Mouse (Mus musculus) mouse embryonic stem cell (cell line): ENCODE data around the gene Msx1.

ENCODE experiments used
- in situ Hi-C, 2 experiments: fragments of 300-500 bp; cut with MboI; formaldehyde crosslinking; loops; 1 replicate in 1 of 2; 3 replicates in 1 of 2; pipeline ENCODE4 v1.14.3; 2019 to 2020; ENCODE audit warnings: low sequenced_read_pairs in 2 of 2, low pct_unique_long_range_greater_than_20kb in 1 of 2, mixed read lengths in 1 of 2; ENCODE audit not compliant: unreplicated experiment in 1 of 2

The Msx1 gene

DNA sequence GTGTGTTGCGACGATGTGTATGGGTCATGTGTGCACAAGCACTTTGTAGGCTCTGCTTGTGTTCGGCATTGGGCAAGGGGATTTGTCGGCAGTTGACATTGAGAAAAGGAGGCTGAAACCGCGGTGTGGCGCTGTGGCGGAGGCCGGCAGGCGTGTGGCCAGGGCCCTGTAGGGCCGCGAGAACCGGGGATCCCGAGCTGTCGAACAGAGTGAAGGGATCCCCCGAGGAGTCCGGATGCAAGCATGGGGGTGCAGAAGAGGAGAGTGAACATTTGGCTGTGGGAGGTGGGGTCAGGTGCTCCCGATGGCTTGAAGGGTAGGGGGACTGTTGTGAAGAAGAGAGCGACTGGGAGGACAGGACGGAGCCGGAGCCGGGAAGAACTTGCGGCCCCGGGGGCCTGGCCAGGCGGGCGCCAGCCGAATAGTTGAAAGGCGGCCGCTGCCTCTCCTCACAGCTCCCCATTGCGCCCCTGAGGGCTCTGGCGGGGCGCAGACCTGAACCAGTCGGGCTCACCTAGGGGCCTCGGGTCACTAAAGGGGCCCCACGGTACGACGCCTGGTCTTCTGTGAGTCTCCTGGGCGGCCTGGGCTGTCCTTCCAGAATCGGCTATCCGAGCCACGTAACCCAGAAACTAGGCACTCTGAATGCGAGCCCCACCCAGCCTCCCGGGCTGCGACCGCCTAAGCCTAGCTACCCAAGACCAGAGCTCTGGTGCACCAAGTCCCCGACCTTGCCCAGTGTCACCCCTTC is 7.3 kb downstream of the Msx1 start:
- in situ Hi-C loops: loop anchor here in 1 of 2 experiments (25.0 kb wide), 1 partner anchor 270 kb away; no protein-coding TSS in a partner anchor

- in situ Hi-C loops: loop anchor here in 1 of 2 experiments (25.0 kb wide), 1 partner anchor 271 kb away; no protein-coding TSS in a partner anchor
Observed at GRCm38 (mm10) chr5:37815909-37816308, 8.5 kb downstream of the Msx1 start.

- in situ Hi-C loops: loop anchor here in 1 of 2 experiments (25.0 kb wide), 1 partner anchor 273 kb away; no protein-coding TSS in a partner anchor
Observed at GRCm38 (mm10) chr5:37814169-37814568, 10.2 kb downstream of the Msx1 start.

GRCm38 (mm10) chr5:37805291-37805690 is 19.1 kb downstream of the Msx1 start:
- in situ Hi-C loops: loop anchor here in 1 of 2 experiments (25.0 kb wide), 1 partner anchor 282 kb away; no protein-coding TSS in a partner anchor

- in situ Hi-C loops: loop anchor here in 1 of 2 experiments (25.0 kb wide), 1 partner anchor 283 kb away; no protein-coding TSS in a partner anchor
Observed at GRCm38 (mm10) chr5:37804512-37805118, 19.8 kb downstream of the Msx1 start.

DNA sequence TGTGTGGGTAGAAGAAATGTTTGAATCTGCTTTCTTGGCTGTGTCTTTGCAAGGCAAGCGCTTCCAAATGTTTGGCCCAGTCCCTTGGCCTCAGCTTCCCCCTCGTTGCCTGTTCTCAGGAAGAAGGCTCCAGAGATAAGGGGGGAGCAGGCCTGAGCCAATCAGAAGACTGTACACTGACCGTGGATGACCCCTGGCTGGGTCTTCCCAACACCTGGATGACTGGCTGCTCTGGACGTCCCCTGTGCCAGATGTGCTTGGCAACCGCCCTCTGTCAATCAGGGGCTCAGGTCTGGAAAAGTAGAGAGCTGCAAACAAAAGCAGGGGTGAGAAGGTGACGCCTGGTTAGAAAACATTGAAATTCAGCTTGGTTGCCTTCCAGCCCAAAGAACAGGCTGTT is 27.1 kb downstream of the Msx1 start:
- in situ Hi-C loops: no loop called here

DNA sequence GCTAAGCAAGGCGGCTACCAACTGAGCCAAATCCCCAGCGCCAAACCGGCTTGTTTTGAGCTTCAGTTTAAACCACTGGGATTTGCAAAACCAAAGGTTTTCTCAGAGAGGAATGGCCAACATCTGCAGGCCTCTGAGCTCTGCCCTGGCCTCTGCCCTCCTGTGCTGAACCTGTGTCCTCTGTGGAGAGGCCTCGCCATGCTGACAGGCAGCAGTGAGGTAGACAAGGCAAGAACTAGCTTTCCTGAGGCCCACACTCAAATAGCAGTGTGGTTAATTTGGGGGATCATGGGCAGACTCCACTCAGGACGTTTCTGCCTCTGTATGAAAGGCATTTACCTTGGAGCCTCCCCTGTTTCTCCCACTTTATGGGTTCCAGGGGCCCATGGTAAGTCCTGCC is 27.6 kb downstream of the Msx1 start:
- in situ Hi-C loops: no loop called here

DNA sequence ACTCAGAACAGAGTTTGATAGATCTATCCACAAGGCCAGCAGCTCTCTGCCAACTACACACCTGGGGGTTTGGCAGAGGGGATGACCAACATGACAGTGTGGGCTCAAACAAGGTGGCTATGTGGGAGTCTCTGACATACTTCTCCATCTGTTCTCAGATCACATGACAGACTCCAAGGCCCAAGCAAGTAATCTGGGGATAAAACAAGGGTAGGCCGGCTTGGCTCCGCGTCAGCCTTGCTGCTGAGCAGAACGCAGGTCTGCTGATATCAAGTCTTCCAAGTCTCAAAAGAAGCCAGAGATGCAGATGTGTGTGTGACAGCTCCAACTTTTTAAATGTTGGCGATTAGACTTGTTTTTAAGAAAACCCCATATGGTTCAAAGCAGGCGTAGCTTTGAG is 28.7 kb downstream of the Msx1 start:
- in situ Hi-C loops: no loop called here

DNA sequence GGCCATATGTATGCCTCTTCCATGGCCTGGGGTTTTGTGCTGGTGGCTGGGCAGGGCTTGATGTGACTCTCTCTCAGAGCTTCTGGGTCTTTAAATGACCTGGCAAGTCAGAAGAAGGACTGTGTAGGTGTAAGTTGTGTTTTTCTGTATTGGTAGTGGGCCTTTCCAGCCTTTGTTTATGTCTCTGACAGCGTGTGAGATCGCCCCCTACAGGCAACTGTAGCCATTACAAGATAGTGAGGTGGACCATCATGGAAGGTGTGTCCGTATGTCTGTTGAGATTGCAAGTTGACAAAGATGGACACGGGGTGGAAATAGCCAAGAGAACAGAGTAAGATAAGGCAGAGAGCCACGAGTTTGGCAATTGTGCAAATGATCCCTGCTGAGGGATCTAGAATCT is 32.2 kb downstream of the Msx1 start:
- in situ Hi-C loops: no loop called here

DNA sequence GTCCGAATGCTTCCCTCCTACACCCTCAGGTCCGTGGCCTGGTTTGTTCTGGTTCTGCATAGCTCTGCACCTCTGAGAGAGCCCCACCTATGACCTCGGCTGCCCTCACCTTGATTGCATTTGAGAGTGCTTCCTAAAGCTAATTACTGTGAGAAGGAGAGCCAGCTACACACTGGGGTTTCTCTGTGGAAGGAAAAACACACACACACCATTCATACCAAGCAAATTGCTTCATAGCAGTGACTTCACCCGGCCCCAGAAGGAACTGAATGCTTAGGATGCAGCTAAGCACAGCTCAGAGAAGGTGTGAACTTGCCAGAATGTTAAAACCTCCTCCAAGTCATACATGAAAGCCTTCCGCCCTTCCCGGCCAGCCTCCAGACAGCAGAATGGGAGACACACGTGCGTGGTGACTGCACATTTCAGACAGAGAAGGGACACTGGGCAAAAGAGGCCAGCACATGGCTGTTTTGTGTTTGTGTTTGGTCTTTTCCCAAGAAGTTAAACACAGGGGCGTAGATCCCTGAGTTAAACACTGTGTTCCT is 39.5 kb downstream of the Msx1 start:
- in situ Hi-C loops: no loop called here

DNA sequence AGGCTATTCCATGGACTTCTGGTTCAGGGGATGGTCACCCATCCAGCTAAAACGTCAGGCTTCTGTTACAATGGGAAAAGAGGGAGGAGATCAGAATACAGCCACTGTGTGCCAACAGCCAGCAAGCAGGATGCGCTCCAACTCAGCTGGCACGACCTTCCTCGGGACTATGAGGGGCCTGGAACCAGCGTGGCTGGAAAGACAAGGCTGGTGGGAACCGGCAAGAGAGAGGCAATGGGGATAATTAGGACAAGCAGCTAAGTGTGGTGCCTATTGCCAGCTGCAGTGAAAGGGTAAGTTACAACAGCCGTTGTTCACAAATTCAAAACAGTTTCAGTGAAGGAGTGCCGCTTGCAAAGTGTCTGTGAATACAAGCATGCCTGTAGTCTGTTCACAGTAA is 41.1 kb downstream of the Msx1 start:
- in situ Hi-C loops: no loop called here

GRCm38 (mm10) chr5:37775681-37776080 is 48.7 kb downstream of the Msx1 start:
- in situ Hi-C loops: no loop called here

DNA sequence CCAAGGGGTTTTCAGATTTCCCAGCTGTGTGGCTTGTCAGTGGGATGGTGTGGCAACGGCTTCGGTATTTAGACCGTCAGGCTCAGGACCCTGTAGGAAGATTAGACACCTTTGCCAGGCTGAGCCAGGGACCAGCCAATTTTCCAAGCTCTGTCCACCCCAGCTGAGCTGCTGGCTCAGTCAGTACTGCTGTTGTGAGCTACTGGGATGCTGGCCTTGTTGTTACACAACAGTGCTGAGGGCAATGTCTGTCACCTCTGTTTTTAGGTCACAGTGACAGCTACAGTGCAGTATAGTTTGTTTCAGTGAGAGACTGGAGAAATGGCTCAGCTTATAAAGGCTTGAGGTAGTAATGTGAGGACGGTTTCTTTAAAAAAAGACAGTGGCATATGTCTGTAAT is 50.4 kb downstream of the Msx1 start:
- in situ Hi-C loops: no loop called here

DNA sequence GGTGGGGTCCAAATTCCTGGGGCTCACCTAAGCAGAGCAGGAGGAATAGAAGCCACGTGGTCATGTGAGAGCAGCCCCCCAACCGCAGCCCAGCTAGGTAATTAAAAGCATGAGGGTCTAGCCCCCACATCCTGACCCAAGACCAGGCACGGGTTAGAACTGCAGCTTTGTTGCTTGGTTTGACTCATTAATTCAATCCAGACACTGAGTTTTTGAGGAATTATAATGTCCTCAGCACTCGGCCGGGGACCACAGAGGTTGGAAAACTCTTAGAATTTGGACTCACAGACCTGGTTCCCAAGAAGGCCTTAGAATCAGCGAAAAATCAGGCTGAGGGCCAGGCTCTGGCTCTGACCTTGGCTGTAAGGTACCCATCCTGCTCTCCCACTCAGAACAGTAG is 53.5 kb downstream of the Msx1 start:
- in situ Hi-C loops: no loop called here
